Mouse (Mus musculus): ENCODE measurements around the gene Rnf126.

DNA sequence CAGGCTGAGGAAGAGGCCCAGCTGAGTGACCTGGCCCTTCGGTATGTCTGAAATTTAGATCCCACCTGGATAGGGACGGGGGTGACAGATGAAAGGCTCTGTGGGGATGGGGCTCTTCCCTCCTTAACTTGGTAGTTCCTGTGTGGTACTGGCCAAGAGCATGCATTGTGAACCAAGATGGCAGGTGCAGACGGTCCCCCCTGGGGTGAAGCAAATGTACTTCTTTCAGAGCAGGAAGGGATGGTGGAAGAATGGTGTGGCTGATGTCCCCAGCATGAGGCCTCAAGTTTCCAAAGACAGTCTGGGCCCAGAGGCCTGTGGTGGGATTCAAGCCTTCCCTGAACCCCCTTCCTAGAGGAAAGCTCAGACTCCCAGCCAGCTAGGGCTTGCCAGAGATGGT is 10.9 kb downstream of the Rnf126 start:
- TF ChIP-seq ZNF384 (IDR thresholded peaks at IDR 0.05; ENCODE audit: low read depth, low read length) = no peak
- TF ChIP-seq CHD2 (IDR thresholded peaks at IDR 0.05; ENCODE audit: low read depth, low read length) = no peak
- TF ChIP-seq MAFK (IDR thresholded peaks at IDR 0.05; ENCODE audit: insufficient read depth, low read depth, low read length) = no peak
- no peak for TF ChIP-seq ZC3H11A (IDR thresholded peaks at IDR 0.05; ENCODE audit: borderline replicate concordance, low read depth, low read length)

All from ES-E14 (cell line).